Mouse (Mus musculus): Measurements from ENCODE around the gene 1810055G02Rik.

- no peak for TF ChIP-seq RAD21 (IDR thresholded peaks at IDR 0.05; ENCODE audit: low read depth, low read length)
- TF ChIP-seq POLR2A (IDR thresholded peaks at IDR 0.05; ENCODE audit: low read depth, low read length), result no peak
- TF ChIP-seq BHLHE40 (IDR thresholded peaks at IDR 0.05; ENCODE audit: low read depth, low read length), result no peak
- no peak for TF ChIP-seq USF1 (IDR thresholded peaks at IDR 0.05; ENCODE audit: low read depth, low read length)
- no peak for TF ChIP-seq CTCF (conservative IDR thresholded peaks at IDR 0.05 in 1 of 2, IDR thresholded peaks at IDR 0.05 in 1 of 2; ENCODE audit: low read depth in 2 of 2, low read length in 2 of 2)
- no peak for TF ChIP-seq SIN3A (IDR thresholded peaks at IDR 0.05; ENCODE audit: low read length)
- TF ChIP-seq MEF2A (IDR thresholded peaks at IDR 0.05; ENCODE audit: borderline replicate concordance, low read depth, low read length), result no peak
- no peak for TF ChIP-seq ZNF384 (IDR thresholded peaks at IDR 0.05; ENCODE audit: low read depth, low read length)
- no peak for TF ChIP-seq HCFC1 (IDR thresholded peaks at IDR 0.05; ENCODE audit: low read depth, low read length)
- no peak for TF ChIP-seq EP300 (IDR thresholded peaks at IDR 0.05; ENCODE audit: low read length)
- no peak for TF ChIP-seq MYC (IDR thresholded peaks at IDR 0.05; ENCODE audit: low read depth, low read length)
These were observed 6.3 kb downstream of the 1810055G02Rik start for GRCm38 (mm10) chr19:3714381-3714780.

Measured in CH12.LX (cell line).